Mouse (Mus musculus) heart, adult 11 months (tissue): ENCODE data around the gene Nlgn2.

Experiments used
- DNase-seq: peaks from one replicate; pipeline ENCODE4 v3.0.0; 2022

Nlgn2 gene

DNA sequence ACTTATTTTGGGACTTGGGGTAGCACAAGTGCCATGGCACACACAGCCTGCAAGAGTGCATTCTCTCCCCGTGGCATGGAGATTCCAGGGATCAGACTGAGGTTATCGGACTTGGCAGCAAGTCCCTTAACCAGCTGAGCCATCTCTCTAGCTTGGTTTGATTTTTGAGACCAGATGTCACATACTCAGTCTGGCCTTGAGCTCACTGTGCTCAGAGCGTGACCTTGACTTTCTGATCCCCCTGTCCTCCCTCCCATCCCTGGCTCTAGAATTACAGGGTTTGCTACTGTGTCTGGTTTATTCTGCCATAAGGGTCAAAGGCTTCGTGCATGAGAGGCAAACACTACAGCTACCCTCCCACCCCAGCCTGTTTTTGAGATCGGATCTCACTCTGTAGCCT, 48.2 kb downstream of the Nlgn2 start:
- DNase-seq = no peak

DNA sequence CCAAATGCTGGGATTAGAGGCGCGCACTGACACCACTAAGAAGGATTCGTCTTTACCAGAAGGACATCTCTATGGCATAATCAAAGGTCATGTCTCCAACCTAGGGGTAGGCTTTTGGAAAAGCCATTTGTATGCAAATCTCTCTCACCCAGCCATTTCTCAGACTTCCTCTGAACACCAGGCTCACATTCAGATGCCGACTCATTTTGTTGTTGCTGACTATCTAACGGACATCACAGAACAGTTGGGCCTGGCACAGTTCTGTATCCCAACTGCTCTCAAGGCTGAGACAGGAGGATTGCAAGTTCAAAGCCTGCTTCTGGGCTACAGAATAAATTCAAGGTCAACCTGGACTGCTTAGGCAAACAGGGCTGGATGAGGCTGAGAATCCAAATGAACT, 50.3 kb downstream of the Nlgn2 start:
- no peak for DNase-seq

DNA sequence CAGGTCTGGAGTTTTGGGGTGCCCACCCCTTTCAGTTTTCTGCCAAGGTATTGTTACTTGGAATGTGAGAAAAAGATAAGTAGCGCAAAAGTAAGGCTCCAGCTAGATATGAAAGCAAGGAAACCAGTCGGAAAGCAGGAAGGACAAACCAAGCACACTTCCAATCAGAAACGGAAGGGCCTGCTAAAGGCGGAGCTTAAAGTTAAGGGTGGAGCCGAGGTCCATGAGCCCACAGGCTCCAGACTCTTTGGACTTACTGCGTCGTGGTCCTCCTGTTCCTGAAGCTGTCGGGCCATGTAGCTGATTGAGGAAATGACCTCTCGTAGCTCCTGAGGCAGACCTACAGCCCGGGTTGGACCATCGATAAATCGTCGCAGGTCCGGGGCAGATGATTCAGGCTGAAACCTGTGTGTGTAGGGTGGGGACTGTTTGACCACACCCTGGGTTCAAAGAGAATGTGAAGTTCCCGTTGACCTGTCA, 52.8 kb downstream of the Nlgn2 start:
- peak; percentile 98 for DNase-seq

DNA sequence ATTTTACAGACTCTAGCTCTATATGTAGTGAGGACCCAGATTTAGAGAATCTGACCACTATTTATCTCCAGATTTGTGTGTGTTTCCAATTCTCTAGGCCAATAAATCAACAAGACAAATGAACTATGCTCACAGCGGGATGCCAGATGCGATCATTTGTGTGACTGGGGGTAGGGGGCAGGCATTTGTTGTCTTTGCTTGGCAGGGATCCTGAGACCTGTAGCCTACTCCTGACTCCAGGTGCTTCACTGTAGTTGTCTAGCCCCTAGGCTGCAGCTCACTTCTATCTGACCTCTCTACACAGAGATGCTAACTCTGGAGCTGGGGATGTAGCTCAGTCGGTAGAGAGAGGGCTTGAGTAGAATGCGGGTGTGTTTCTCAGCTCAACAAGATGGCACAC, 55.8 kb downstream of the Nlgn2 start:
- DNase-seq = no peak

DNA sequence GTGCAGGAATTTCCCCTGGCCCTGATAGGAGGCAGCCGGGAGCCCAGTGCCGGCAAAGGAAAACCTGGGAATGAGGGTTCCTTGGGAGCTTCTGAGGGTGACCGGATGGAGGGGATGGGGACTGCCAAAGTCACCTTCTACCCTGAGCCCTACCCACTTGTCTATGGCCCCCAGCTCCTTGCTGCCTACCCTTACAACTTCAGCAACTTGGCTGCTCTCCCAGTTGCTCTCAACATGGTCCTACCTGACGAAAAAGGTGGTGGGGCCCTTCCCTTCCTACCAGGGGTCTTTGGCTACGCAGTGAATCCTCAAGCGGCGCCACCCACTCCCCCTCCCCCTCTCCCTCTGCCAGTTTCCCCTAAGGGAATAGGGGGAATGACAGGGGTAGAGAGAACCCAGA, 58.6 kb downstream of the Nlgn2 start:
- DNase-seq = peak; percentile 91

DNA sequence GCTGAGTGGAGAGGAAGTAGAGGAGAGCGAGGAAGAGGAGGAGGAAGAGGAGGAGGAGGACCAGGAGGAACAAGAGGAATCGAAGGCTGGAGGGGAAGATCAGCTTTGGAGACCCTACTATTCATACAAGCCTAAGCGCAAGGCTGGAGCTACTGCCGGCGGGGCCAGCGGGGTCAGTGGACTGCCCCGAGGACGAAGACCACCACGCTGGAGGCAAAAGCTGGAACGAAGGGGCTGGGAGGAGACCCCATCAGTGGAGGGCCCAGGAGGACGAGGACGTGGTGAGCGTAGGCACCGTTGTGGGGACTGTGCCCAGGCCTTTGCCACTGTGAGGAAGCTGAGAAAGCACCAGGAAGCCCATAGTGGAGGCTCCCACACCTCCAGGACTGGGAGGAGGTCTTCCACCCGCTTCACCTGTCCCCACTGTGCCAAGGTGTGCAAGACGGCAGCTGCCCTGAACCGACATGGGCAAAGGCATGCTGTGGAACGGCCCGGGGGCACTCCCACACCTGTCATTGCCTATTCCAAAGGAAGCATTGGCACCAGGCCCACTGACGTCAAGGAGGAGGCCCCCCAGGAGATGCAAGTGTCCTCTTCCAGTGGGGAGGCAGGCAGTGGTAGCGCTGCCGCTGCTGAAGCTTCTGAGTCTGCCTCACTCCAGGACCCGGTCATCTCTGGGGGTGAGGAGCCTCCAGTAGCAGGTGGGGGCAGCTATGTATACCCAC, 59.2 kb downstream of the Nlgn2 start:
- DNase-seq = peak; percentile 91

DNA sequence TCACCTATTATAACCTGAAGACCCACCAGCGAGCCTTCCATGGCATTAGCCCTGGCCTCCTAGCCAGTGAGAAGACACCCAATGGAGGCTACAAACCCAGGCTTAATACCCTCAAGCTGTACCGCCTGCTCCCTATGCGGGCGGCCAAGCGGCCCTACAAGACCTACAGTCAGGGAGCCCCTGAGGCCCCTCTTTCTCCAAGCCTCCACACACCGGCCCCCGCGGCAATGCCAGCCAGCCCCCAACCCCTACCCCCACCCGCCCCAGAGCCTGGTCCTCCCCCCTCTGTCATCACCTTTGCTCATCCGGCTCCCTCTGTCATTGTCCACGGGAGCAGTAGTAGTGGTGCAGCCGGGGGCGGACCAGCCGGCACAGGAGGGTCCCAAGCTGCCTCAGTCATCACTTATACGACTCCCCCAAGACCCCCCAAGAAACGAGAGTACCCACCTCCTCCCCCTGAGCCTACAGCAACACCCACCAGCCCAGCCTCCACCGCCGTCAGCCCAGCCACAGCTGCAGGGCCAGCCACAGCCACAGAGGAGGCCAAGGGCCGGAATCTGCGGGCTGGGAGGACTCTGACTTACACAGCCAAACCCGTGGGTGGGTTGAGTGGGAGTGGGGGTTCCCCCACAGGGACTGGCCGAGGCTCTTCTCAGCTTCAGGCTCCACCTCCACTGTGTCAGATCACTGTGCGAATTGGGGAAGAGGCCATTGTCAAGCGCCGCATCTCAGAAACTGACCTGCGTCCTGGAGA, 59.9 kb downstream of the Nlgn2 start:
- DNase-seq = peak; percentile 93

DNA sequence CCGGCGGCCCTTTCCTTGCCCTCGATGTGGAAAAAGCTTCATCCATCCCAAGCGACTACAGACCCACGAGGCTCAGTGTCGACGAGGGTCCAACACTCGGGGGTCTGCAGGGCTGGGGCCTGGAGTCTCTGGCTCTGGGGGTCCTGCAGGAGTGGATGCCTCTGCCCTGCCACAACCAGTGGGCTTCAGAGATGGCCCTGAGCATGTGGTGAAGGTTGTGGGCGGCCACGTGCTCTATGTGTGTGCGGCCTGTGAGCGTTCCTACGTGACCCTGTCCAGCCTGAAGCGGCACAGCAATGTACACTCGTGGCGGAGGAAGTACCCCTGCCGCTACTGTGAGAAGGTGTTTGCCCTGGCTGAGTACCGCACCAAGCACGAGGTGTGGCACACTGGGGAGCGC, 61.1 kb downstream of the Nlgn2 start:
- DNase-seq = peak; percentile 91

DNA sequence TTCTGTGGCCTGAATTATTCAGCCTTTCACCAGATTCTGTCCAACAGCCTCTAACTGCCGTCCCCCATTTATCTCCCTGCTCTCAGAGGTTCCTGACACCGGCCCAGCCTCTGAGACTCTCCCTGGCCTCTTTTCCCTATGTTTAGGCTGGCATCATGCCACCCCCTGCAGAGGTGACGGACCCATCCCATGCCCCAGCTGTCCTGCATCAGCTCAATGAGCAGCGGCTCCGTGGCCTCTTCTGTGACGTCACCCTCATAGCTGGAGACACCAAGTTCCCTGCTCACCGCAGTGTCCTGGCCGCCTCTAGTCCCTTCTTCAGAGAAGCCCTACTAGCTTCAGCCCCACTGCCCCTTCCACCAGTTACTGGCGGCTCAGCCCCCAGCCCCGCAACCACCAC, 61.9 kb downstream of the Nlgn2 start:
- peak; percentile 93 for DNase-seq

DNA sequence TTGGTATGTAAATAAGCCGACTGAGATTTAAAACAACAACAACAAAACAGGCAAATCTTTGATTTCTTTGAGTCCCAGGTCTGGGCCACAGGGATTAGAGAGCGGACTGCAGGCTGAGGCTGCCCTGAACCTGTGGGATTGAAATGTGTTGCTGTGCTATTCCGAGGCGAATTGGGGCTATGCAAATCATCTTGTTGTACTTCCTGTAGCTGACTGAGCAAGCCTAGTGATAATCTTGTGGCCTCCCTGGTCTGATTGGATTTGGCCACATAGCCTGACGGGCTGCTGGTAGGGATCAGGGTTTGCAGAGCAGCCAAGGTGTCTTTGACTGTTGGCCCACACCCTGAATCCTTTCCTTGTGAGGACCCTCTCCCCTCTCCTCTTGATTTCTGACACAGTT, 62.6 kb downstream of the Nlgn2 start:
- no peak for DNase-seq
